Mouse (Mus musculus) stomach, embryonic 15.5 days (tissue): Measurements from ENCODE around the gene Hinfp. TPM values are rescaled to one million over a fixed set of nuclear protein-coding genes. Genes with fewer than 3 reads are reported as not detected.

ENCODE experiments used
- ATAC-seq: fragments of 200-750 bp; cut with Nextera tagmentation; 2 replicates; pipeline ENCODE4 v1.8.0; 2017; ENCODE audit warnings: low read depth, moderate number of reproducible peaks, moderate TSS enrichment; ENCODE audit not compliant: insufficient read depth, low FRiP score
- H3K27ac ChIP-seq: fragments of 300-500 bp; sonication (generic); 2 replicates; pipeline ENCODE4 v1.5.1; 2015; ENCODE audit warnings: mild to moderate bottlenecking, inconsistent platforms
- H3K27me3 ChIP-seq: fragments of 300-500 bp; sonication (generic); replicated peaks from 2 replicates; pipeline ENCODE4 v1.6.1; 2015; ENCODE audit warnings: inconsistent platforms
- H3K36me3 ChIP-seq: fragments of 300-500 bp; sonication (generic); 2 replicates; pipeline ENCODE4 v1.6.1; 2015; ENCODE audit warnings: inconsistent platforms
- H3K4me1 ChIP-seq: fragments of 300-500 bp; sonication (generic); 2 replicates; pipeline ENCODE4 v1.6.1; 2015; ENCODE audit warnings: inconsistent platforms
- H3K4me2 ChIP-seq: fragments of 300-500 bp; sonication (generic); 2 replicates; pipeline ENCODE4 v1.6.1; 2015; ENCODE audit warnings: mild to moderate bottlenecking, inconsistent platforms
- H3K4me3 ChIP-seq: fragments of 300-500 bp; sonication (generic); replicated peaks from 2 replicates; pipeline ENCODE4 v1.5.1; 2015; ENCODE audit warnings: inconsistent platforms
- H3K9ac ChIP-seq: fragments of 300-500 bp; sonication (generic); 2 replicates; pipeline ENCODE4 v1.6.1; 2015; ENCODE audit warnings: inconsistent platforms
- H3K9me3 ChIP-seq: fragments of 300-500 bp; sonication (generic); 2 replicates; pipeline ENCODE4 v1.6.1; 2016; ENCODE audit warnings: inconsistent platforms
- WGBS: fragments of 180-500 bp; shearing (Covaris S2); methylation state at CpG from one replicate; pipeline ENCODE4 v1.1.7; 2015; 5-methylcytosine and 5-hydroxymethylcytosine counted together
- microRNA-seq: library from miRNA; unstranded; fragments of <30 nt; microRNA quantifications from one replicate; pipeline ENCODE4, GENCODE M21; 2016
- polyA plus RNA-seq: library from polyadenylated mRNA; unstranded; fragments of >200 nt; fragmentation: Nextera tagmentation; extraction: Ambion mirVana; gene quantifications from 2 replicates; pipeline ENCODE4 v1.2.1, GENCODE M21; 2015

The Hinfp gene
- polyA plus RNA-seq, 1 experiment from 2014 or later = 20.3 TPM

DNA sequence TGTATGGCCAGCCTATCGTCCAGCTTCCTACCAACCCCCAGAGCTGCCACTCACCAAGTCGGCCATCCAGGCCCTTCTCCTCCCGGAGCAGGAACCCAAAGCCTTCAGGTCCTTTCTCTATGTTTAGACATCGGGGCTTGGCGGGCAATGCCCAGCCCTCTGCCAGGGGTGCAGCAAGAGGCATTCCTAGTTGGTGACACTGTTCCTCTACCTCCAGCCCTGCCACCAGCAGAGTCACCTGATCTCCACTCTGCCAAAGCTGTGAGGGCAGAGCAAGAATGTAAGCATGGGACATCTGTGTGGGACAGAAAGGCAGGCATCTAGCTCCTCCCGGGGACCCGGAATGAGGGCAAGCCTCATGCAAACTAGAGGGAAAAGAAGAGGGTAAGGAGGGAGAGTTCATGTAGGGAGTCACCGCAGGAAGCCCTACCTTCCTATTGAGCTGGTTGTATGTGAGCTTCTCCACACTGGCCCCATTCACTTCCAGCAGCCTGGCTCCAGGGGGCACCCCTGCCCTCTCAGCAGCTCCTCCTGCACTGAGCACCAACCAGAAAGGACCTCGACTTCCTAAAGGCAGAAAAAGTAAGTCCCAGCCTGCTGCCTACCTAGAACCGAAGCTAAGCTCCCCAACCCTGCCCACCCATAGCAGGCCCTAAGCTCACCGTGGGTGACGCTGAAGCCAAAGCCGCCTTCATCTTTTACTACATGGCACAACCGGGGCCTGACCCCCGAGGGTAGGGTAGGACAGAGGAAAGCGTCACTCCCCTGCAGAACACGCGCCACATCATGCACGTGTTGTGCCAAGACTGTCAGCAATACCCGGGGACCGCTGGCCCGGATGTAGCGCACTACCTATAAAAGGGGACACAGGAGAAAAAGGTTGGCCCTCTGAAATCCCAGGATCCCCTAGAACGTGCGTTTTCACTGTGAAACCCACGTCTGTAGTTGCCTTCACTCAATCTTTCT lies 56.0 kb downstream of the Hinfp start:
- ATAC-seq = peak; percentile 68; the same call in 1 of the 2 replicates
- Histone ChIP-seq H3K4me1 (0 out of 2 replicates have a peak, but pooled peaks cover 11% of the 10 kb centered on the region), H3K4me3 (no peak overlapping the region), H3K4me2 (peak overlapping the region; percentile 32), H3K9ac (no peak overlapping the region), H3K27me3 (no peaks in the 10 kb centered on the region), H3K27ac (no peak overlapping the region), H3K9me3 (no peaks in the 10 kb centered on the region), H3K36me3 (no peaks in the 10 kb centered on the region)
- WGBS = 41% methylated on average over 26 of the region's 26 CpGs

- H3K4me1 ChIP-seq = no peaks in the 10 kb centered on the region
- H3K36me3 ChIP-seq = no peaks in the 10 kb centered on the region
- no peaks in the 10 kb centered on the region for H3K9me3 ChIP-seq
- no peak overlapping the region for H3K4me3 ChIP-seq
- no peak overlapping the region for H3K4me2 ChIP-seq
- WGBS = 70% methylated on average over 6 of the region's 6 CpGs
- no peak for ATAC-seq
- H3K27ac ChIP-seq = no peak overlapping the region
- no peak overlapping the region for H3K9ac ChIP-seq
- H3K27me3 ChIP-seq = no peaks in the 10 kb centered on the region
Observed at GRCm38 (mm10) chr9:44247907-44248306, 57.6 kb downstream of the Hinfp start.

GRCm38 (mm10) chr9:44243621-44244020 lies 61.9 kb downstream of the Hinfp start:
- WGBS = 67% methylated on average over 2 of the region's 2 CpGs
- no peak overlapping the region for H3K4me2 ChIP-seq
- H3K27me3 ChIP-seq = 0 out of 2 replicates have a peak, but pooled peaks cover 3% of the 10 kb centered on the region
- H3K9ac ChIP-seq = no peak overlapping the region
- H3K4me3 ChIP-seq = no peak overlapping the region
- no peaks in the 10 kb centered on the region; the same call in 1 of the 2 replicates for H3K4me1 ChIP-seq
- no peaks in the 10 kb centered on the region for H3K9me3 ChIP-seq
- no peak overlapping the region for H3K27ac ChIP-seq
- ATAC-seq = no peak
- no peaks in the 10 kb centered on the region for H3K36me3 ChIP-seq

Small RNA genes within 50 kb of the gene (microRNA-seq; reads per million reads assigned to microRNA genes)
- not detected for gene Gm44335

Other genes starting within 250 kb of the Hinfp start
- 12.0 and 12.9 TPM in 2 replicates for gene Usp2, start 238.7 kb downstream of the Hinfp start, polyA plus RNA-seq
- 0.18 TPM in 2 replicates for gene Mfrp, start 203.9 kb downstream of the Hinfp start, polyA plus RNA-seq
- 2.8 and 3.3 TPM in 2 replicates for gene C1qtnf5, start 198.4 kb downstream of the Hinfp start, polyA plus RNA-seq
- gene Gm49380, start 192.2 kb downstream of the Hinfp start, polyA plus RNA-seq = 0.14 and 0.18 TPM in 2 replicates
- 59.9 and 60.8 TPM in 2 replicates for gene Rnf26, start 192.2 kb downstream of the Hinfp start, polyA plus RNA-seq
- 38.3 and 43.0 TPM in 2 replicates for gene Mcam, start 171.2 kb downstream of the Hinfp start, polyA plus RNA-seq
- 12.4 and 13.6 TPM in 2 replicates for gene Cbl, start 71.6 kb downstream of the Hinfp start, polyA plus RNA-seq
- gene Ccdc153, start 65.0 kb downstream of the Hinfp start, polyA plus RNA-seq = 0.23 TPM in 1 of 2 replicates, not detected in the other
- gene Pdzd3, start 54.2 kb downstream of the Hinfp start, polyA plus RNA-seq = 2.5 and 2.9 TPM in 2 replicates
- 8.9 TPM in 2 replicates for gene Nlrx1, start 37.1 kb downstream of the Hinfp start, polyA plus RNA-seq
- 4.6 and 5.1 TPM in 2 replicates for gene Abcg4, start 17.1 kb downstream of the Hinfp start, polyA plus RNA-seq
- 7.9 and 10.1 TPM in 2 replicates for gene C2cd2l, start 14.6 kb upstream of the Hinfp start, polyA plus RNA-seq
- 33.2 and 33.5 TPM in 2 replicates for gene Dpagt1, start 20.3 kb upstream of the Hinfp start, polyA plus RNA-seq
- gene H2afx, start 29.0 kb upstream of the Hinfp start, polyA plus RNA-seq = 260 and 267 TPM in 2 replicates
- gene Hmbs, start 38.6 kb upstream of the Hinfp start, polyA plus RNA-seq = 155 and 202 TPM in 2 replicates
- gene Vps11, start 56.0 kb upstream of the Hinfp start, polyA plus RNA-seq = 25.8 and 26.4 TPM in 2 replicates
- 30.6 and 36.2 TPM in 2 replicates for gene Hyou1, start 73.8 kb upstream of the Hinfp start, polyA plus RNA-seq
- gene Slc37a4, start 91.2 kb upstream of the Hinfp start, polyA plus RNA-seq = 31.1 and 34.1 TPM in 2 replicates
- 1,740 and 2,121 TPM in 2 replicates for gene Rps25, start 101.5 kb upstream of the Hinfp start, polyA plus RNA-seq
- 115 and 125 TPM in 2 replicates for gene Trappc4, start 101.9 kb upstream of the Hinfp start, polyA plus RNA-seq
- gene Ccdc84, start 112.9 kb upstream of the Hinfp start, polyA plus RNA-seq = 27.4 and 27.9 TPM in 2 replicates
- gene Foxr1, start 135.5 kb upstream of the Hinfp start, polyA plus RNA-seq = not detected in 2 replicates
- gene Upk2, start 149.3 kb upstream of the Hinfp start, polyA plus RNA-seq = 18.2 and 26.2 TPM in 2 replicates
- 12.0 and 12.1 TPM in 2 replicates for gene Bcl9l, start 177.2 kb upstream of the Hinfp start, polyA plus RNA-seq